Mouse (Mus musculus): ENCODE data around the gene Ifitm6. TPM values are rescaled to one million over a fixed set of nuclear protein-coding genes. Genes with fewer than 3 reads are reported as not detected.
"Not testable (repeated sequence)": the region's sequence is repeated elsewhere in the genome, so short reads cannot be mapped to it uniquely, and the experiment has no call there.

The Ifitm6 gene
- polyA plus RNA-seq (2015; fragmentation: Nextera tagmentation; extraction: Ambion mirVana) = 0.40 and 0.57 TPM in 2 replicates

DNA sequence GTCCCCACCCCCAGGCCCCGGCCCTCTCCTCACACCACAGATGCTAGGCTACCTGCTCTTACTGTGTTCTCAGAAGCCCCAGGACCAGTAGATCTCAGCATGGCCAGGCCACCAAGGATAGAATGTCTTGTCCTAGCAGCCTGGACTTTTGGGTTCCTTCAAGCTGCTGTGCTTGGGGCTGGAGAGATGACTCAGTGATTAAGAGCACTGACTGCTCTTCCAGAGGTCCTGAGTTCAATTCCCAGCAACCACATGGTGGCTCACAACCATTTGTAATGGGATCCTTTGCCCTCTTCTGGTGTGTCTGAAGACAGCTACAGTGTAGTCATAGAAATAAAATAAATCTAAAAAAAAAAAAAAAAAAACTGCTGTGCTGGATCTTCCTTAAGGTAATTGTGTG is at the start of gene Ifitm6:
TSS of gene Ifitm6 (minus strand) at position 101 of the 400 bp plus-strand sequence.
- not testable (repeated sequence) for H3K36me3 ChIP-seq (ENCODE audit: control insufficient read depth, insufficient read depth); ATAC-seq; H3K9ac ChIP-seq (replicated peaks; ENCODE audit: low read depth, low read length); H3K27ac ChIP-seq (ENCODE audit: low read length); H3K4me3 ChIP-seq (replicated peaks; ENCODE audit: low read length); H3K4me1 ChIP-seq (replicated peaks; ENCODE audit: control insufficient read depth, insufficient read depth, low read length); H3K4me2 ChIP-seq (ENCODE audit: low read length); H3K27me3 ChIP-seq (replicated peaks; ENCODE audit: control insufficient read depth, insufficient read depth, low read length); H3K9me3 ChIP-seq (ENCODE audit: control insufficient read depth, low read length)
- 72% methylated on average over 1 of the region's 1 CpGs for WGBS

DNA sequence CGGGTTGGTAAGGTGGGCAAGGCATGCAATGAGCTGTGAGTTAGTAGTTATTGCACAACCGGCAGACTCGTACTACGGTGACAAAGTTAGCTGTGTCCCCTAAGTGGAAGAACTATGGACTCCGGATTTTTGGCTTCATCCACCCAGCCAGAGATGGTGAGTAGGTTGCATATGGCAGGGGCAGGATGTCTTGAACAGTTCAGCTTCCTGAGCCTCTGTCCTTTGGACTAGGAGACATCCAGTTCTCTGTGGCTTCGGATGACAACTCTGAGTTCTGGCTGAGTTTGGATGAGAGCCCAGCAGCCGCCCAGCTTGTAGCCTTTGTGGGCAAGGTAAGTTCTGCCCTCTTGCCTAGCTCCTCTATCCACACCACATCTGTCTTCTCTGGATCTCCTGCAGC is 46.9 kb upstream of the Ifitm6 start:
- H3K9ac ChIP-seq (replicated peaks; ENCODE audit: low read depth, low read length) = no peak overlapping the region
- H3K27ac ChIP-seq (ENCODE audit: low read length) = no peak overlapping the region
- 94% methylated on average over 7 of the region's 7 CpGs for WGBS
- peaks cover 39% of the 10 kb centered on the region for H3K36me3 ChIP-seq (ENCODE audit: control insufficient read depth, insufficient read depth)
- no peaks in the 10 kb centered on the region for H3K27me3 ChIP-seq (replicated peaks; ENCODE audit: control insufficient read depth, insufficient read depth, low read length)
- H3K9me3 ChIP-seq (ENCODE audit: control insufficient read depth, low read length) = no peaks in the 10 kb centered on the region
- peaks cover 25% of the 10 kb centered on the region for H3K4me1 ChIP-seq (replicated peaks; ENCODE audit: control insufficient read depth, insufficient read depth, low read length)
- no peak overlapping the region for H3K4me3 ChIP-seq (replicated peaks; ENCODE audit: low read length)
- no peak overlapping the region for H3K4me2 ChIP-seq (ENCODE audit: low read length)
- no peak for ATAC-seq

DNA sequence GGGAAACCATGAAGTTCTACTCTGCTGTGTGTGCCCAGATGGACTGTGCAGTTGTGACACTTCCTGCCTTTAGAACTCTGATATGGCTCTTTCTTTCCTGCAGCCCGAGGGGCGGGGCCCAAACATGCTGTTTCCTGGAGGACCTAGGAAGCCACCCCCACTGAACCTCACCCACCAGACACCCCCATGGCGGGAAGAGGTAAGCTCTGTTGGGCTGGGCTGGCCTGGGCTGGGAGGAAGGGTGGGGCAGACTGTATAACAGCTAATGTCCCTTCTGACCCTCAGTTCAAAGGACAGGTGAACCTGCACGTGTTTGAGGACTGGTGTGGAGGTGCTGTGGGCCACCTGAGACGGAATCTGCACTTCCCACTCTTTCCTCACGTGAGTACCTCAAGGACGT is 46.5 kb upstream of the Ifitm6 start:
- WGBS = 87% methylated on average over 7 of the region's 7 CpGs
- Histone ChIP-seq H3K27ac (ENCODE audit: low read length) (no peak overlapping the region), H3K27me3 (replicated peaks; ENCODE audit: control insufficient read depth, insufficient read depth, low read length) (no peaks in the 10 kb centered on the region), H3K4me1 (replicated peaks; ENCODE audit: control insufficient read depth, insufficient read depth, low read length) (peaks cover 25% of the 10 kb centered on the region), H3K9me3 (ENCODE audit: control insufficient read depth, low read length) (no peaks in the 10 kb centered on the region), H3K4me3 (replicated peaks; ENCODE audit: low read length) (no peak overlapping the region), H3K9ac (replicated peaks; ENCODE audit: low read depth, low read length) (no peak overlapping the region), H3K36me3 (ENCODE audit: control insufficient read depth, insufficient read depth) (peaks cover 39% of the 10 kb centered on the region), H3K4me2 (ENCODE audit: low read length) (no peak overlapping the region)
- no peak for ATAC-seq

DNA sequence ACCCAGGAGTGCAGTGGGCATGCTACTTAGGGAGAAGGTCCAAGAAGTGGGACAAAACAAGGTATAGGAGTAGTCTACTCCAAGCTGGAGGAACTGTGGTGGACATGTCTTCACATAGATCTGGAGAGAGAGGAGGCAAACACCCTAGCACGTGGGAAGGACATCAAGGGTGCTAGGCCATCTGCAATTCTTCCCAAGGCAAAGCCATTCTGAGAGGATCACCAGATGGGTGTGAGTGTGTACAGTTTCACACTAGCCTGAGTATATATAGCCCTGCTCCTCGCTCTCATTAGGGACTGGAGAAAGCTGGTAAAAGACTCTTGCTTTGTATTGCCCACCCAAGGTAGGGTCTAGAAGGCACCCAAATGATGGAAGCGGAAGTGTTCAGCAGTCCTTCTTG is 45.6 kb upstream of the Ifitm6 start:
- H3K4me2 ChIP-seq (ENCODE audit: low read length) = no peak overlapping the region
- WGBS = 94% methylated on average over 3 of the region's 3 CpGs
- H3K27me3 ChIP-seq (replicated peaks; ENCODE audit: control insufficient read depth, insufficient read depth, low read length) = no peaks in the 10 kb centered on the region
- H3K4me3 ChIP-seq (replicated peaks; ENCODE audit: low read length) = no peak overlapping the region
- H3K27ac ChIP-seq (ENCODE audit: low read length) = no peak overlapping the region
- H3K9me3 ChIP-seq (ENCODE audit: control insufficient read depth, low read length) = no peaks in the 10 kb centered on the region
- peaks cover 35% of the 10 kb centered on the region for H3K36me3 ChIP-seq (ENCODE audit: control insufficient read depth, insufficient read depth)
- H3K4me1 ChIP-seq (replicated peaks; ENCODE audit: control insufficient read depth, insufficient read depth, low read length) = peaks cover 25% of the 10 kb centered on the region
- no peak overlapping the region for H3K9ac ChIP-seq (replicated peaks; ENCODE audit: low read depth, low read length)
- no peak for ATAC-seq

DNA sequence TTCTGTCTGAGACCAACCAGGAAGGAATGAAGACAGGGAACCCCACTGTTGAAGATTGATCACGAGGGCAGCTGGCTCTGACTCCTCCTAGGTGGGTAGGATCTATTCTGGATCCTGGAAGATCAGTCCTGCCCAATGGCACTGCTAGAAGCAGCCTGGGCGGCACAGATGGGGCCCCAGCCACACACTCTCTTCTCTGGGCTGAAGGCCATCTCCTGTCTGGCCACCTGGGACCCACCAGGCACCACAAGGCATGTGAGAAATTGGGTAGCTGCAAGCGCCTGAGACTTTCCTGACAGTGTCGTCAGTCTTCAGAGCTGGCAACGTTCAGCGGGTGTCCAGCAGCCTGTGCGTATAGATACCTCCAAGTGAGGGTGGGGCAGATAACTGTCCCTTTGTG is 44.8 kb upstream of the Ifitm6 start:
- peak overlapping the region; percentile 87; the same call in 1 of the 2 replicates for H3K4me2 ChIP-seq (ENCODE audit: low read length)
- H3K4me3 ChIP-seq (replicated peaks; ENCODE audit: low read length) = no peak overlapping the region
- peaks cover 27% of the 10 kb centered on the region for H3K36me3 ChIP-seq (ENCODE audit: control insufficient read depth, insufficient read depth)
- 72% methylated on average over 7 of the region's 7 CpGs for WGBS
- no peak overlapping the region for H3K9ac ChIP-seq (replicated peaks; ENCODE audit: low read depth, low read length)
- H3K27me3 ChIP-seq (replicated peaks; ENCODE audit: control insufficient read depth, insufficient read depth, low read length) = no peaks in the 10 kb centered on the region
- no peak overlapping the region for H3K27ac ChIP-seq (ENCODE audit: low read length)
- H3K9me3 ChIP-seq (ENCODE audit: control insufficient read depth, low read length) = no peaks in the 10 kb centered on the region
- H3K4me1 ChIP-seq (replicated peaks; ENCODE audit: control insufficient read depth, insufficient read depth, low read length) = peaks cover 25% of the 10 kb centered on the region
- ATAC-seq = no peak

DNA sequence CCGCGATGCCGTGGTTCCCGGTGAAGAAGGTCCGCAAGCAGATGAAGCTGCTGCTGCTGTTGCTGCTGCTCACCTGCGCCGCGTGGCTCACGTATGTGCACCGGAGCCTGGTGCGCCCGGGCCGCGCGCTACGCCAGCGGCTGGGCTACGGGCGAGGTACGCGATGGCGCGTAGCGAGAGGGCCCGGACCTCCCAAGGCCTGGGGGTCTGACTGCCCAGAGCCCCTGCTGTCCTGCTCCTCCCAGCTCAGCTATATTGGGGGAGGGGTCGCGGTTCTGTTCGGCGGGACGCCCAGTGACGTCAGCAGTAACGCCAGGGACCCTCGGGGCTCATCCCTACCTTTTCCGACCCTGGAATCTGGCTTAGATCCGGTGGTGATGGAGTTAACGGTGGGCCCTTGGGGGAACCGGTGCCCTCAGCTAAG is 43.6 kb upstream of the Ifitm6 start:
- H3K36me3 ChIP-seq (ENCODE audit: control insufficient read depth, insufficient read depth) = peaks cover 18% of the 10 kb centered on the region
- WGBS = 0% methylated on average over 37 of the region's 37 CpGs

DNA sequence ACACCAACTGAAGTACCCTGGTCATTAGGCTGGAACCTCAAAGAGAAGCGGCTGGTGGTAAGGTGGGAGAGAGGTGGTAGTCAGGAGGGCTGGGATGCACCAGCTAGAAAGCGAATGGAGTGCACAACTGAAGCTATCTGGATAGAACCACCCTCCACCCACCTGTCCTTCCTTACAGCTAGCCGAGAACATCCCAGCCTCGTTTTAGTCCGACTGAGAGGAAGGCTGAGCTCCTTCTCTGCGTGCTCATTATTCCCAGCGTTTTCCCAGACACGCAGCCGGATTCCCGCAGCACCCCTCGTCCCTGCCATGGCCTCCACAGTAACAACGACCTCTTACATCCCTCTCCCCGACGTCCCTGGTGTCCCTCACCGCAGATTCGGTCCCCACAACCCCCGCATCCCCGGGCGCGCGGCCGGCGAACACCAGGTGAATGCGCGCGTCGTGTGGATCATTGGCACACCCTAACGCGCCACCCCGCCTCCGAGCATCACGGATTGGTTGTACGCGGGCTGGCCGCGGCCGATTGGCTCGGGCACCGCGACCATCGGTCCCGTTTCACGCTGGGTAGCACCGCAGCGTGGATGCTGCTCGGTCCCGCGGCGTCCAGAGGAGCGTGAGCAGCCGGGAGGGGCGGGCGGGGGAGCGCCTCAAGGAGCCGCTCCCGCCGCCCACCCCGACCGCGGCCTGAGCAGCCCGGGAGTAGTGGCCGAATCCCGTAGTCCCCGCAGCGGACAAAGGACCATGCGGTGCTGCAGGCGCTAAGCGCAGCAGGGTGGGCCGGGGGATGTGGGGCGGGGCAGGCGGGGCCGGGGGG is 42.9 kb upstream of the Ifitm6 start, which contains the start of gene B4galnt4:
TSS of gene B4galnt4 (plus strand) at position 679 of the 817 bp plus-strand sequence.
- peaks cover 25% of the 10 kb centered on the region for H3K4me1 ChIP-seq (replicated peaks; ENCODE audit: control insufficient read depth, insufficient read depth, low read length)
- peak within 1 kb of the TSS; percentile 87 for H3K4me3 ChIP-seq (replicated peaks; ENCODE audit: low read length)
- peak within 1 kb of the TSS; percentile 67 for H3K27ac ChIP-seq (ENCODE audit: low read length)
- H3K36me3 ChIP-seq (ENCODE audit: control insufficient read depth, insufficient read depth) = peaks cover 12% of the 10 kb centered on the region
- under 1% methylated on average over 57 of the region's 72 CpGs for WGBS
- no peaks in the 10 kb centered on the region for H3K27me3 ChIP-seq (replicated peaks; ENCODE audit: control insufficient read depth, insufficient read depth, low read length)
- peak within 1 kb of the TSS; percentile 87 for H3K4me2 ChIP-seq (ENCODE audit: low read length)
- no peaks in the 10 kb centered on the region for H3K9me3 ChIP-seq (ENCODE audit: control insufficient read depth, low read length)
- ATAC-seq = peak; percentile 99
- H3K9ac ChIP-seq (replicated peaks; ENCODE audit: low read depth, low read length) = peak within 1 kb of the TSS; percentile 92

More for the DNA sequence above, 43.6 kb upstream of the Ifitm6 start:
- peak overlapping the region; percentile 87 for H3K4me3 ChIP-seq (replicated peaks; ENCODE audit: low read length)
- peak overlapping the region; percentile 87 for H3K4me2 ChIP-seq (ENCODE audit: low read length)
- ATAC-seq = peak; percentile 45
- H3K27me3 ChIP-seq (replicated peaks; ENCODE audit: control insufficient read depth, insufficient read depth, low read length) = no peaks in the 10 kb centered on the region
- H3K9me3 ChIP-seq (ENCODE audit: control insufficient read depth, low read length) = no peaks in the 10 kb centered on the region
- peaks cover 25% of the 10 kb centered on the region for H3K4me1 ChIP-seq (replicated peaks; ENCODE audit: control insufficient read depth, insufficient read depth, low read length)
- H3K27ac ChIP-seq (ENCODE audit: low read length) = peak overlapping the region; percentile 67
- peak overlapping the region; percentile 92 for H3K9ac ChIP-seq (replicated peaks; ENCODE audit: low read depth, low read length)

DNA sequence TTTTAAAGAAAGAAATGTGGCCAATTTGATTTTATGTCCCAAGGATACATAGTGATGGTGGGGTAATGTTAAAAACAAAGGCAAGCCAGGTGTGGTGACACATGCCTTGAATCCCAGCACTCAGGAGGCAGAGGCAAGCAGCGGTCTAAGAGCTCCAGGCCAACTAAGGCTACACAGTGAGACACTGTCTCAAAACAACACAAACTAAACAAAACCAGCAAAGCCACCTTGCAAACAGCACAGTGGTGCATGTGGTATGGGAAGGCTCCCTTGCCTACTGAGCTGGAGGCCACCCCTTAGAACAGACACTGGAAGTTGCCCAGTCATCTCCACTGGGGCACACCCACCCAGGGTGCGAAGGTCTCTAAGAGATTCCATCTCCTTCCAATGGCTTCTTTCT is 42.2 kb upstream of the Ifitm6 start:
- H3K4me2 ChIP-seq (ENCODE audit: low read length) = peak overlapping the region; percentile 87
- H3K4me3 ChIP-seq (replicated peaks; ENCODE audit: low read length) = peak overlapping the region; percentile 87
- peak overlapping the region; percentile 92 for H3K9ac ChIP-seq (replicated peaks; ENCODE audit: low read depth, low read length)
- WGBS = 67% methylated on average over 2 of the region's 2 CpGs
- ATAC-seq = no peak
- no peaks in the 10 kb centered on the region for H3K9me3 ChIP-seq (ENCODE audit: control insufficient read depth, low read length)
- 0 out of 2 replicates have a peak overlapping the region, but pooled peaks have one; percentile 67 for H3K27ac ChIP-seq (ENCODE audit: low read length)
- H3K4me1 ChIP-seq (replicated peaks; ENCODE audit: control insufficient read depth, insufficient read depth, low read length) = peaks cover 25% of the 10 kb centered on the region
- peaks cover 6% of the 10 kb centered on the region for H3K36me3 ChIP-seq (ENCODE audit: control insufficient read depth, insufficient read depth)
- no peaks in the 10 kb centered on the region for H3K27me3 ChIP-seq (replicated peaks; ENCODE audit: control insufficient read depth, insufficient read depth, low read length)

DNA sequence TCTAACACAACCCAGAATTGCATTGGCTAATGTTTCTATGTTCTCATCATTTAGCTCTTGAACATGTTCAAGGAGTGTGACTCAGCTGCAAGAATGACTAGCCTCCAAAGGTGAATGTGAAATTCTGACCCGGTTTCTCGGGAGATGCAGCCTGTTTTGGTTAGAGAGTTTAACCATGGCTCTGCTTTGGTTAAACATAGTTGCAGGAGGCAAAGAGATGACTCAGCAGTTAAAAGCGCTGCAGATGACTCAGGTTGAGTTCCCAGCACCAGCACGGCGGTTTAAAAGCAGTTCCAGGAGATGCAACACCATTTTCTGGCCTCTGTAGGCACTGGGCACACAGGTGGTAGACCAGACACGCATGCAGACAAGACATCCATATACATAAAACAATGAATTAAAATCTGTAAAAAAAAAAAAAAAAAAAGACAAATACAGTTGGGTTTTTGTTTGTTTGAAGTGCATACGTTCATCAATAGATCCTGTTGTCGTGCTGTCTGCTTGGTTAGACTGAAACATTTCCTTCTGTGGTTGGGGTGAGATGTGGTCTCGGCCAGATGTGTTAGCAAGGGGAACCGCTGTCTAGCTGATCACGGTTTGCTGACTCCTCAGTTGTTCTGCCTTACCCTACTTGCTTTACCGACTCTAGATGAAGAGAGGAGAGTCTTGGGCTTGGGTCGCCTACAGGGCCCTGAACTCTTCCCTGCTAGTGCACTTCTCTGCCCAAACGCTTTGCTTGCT is 41.0 kb upstream of the Ifitm6 start:
- ATAC-seq = no peak
- Histone ChIP-seq H3K27me3 (replicated peaks; ENCODE audit: control insufficient read depth, insufficient read depth, low read length) (no peaks in the 10 kb centered on the region), H3K9me3 (ENCODE audit: control insufficient read depth, low read length) (no peaks in the 10 kb centered on the region), H3K4me1 (replicated peaks; ENCODE audit: control insufficient read depth, insufficient read depth, low read length) (peaks cover 25% of the 10 kb centered on the region), H3K9ac (replicated peaks; ENCODE audit: low read depth, low read length) (no peak overlapping the region), H3K4me3 (replicated peaks; ENCODE audit: low read length) (no peak overlapping the region), H3K36me3 (ENCODE audit: control insufficient read depth, insufficient read depth) (no peaks in the 10 kb centered on the region), H3K4me2 (ENCODE audit: low read length) (no peak overlapping the region), H3K27ac (ENCODE audit: low read length) (no peak overlapping the region)
- 93% methylated on average over 14 of the region's 14 CpGs for WGBS
